Mouse (Mus musculus): ENCODE measurements at regions not wholly inside any gene's neighbourhood (a gene's known extent, or its start where the extent isn't known, plus 50 kb on each side); places are given as distances from the start of the nearest gene placed in this dataset.
"Not testable (repeated sequence)": the region's sequence is repeated elsewhere in the genome, so short reads cannot be mapped to it uniquely, and the experiment has no call there.

- DNase-seq (ENCODE audit: extremely low spot score in 1 of 2, low spot score in 2 of 2): no peak
- intact Hi-C loops (cut with DNase I): no loop called here
Observed at GRCm38 (mm10) chr13:88459474-88460173, 361.6 kb upstream of the Edil3 start.

- DNase-seq (ENCODE audit: extremely low spot score in 1 of 2, low spot score in 2 of 2): no peak
- intact Hi-C loops (cut with DNase I): no loop called here
Observed at GRCm38 (mm10) chr13:88490104-88490503, 331.2 kb upstream of the Edil3 start.

GRCm38 (mm10) chr13:88510850-88511554 is 310.3 kb upstream of the Edil3 start:
- intact Hi-C loops (cut with DNase I): no loop called here
- no peak for DNase-seq (ENCODE audit: extremely low spot score in 1 of 2, low spot score in 2 of 2)

DNA sequence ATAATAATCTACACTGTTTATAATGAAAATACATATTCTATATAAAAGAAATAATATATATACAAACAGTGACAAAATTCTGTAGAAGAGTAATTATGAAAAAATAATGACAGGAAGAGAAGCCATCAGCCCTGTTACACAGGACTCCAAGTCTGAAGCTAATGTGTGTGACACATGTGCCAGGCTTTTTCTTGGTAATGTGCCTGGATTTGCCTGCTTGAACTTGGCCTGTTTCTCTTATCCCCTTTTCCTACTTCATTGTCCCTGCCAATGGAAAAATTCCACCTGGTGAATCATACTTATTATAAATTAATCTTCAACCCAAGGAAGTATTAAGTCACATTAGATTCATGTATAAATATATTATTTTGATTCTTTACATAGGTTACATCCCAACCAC is 286.5 kb upstream of the Edil3 start:
- intact Hi-C loops (cut with DNase I): no loop called here
- DNase-seq (ENCODE audit: extremely low spot score in 1 of 2, low spot score in 2 of 2): no peak

- peak in 1 of 2 experiments; percentile 16 for DNase-seq (ENCODE audit: extremely low spot score in 1 of 2, low spot score in 2 of 2)
- intact Hi-C loops (cut with DNase I): no loop called here
Observed at GRCm38 (mm10) chr13:88554504-88554903, 266.8 kb upstream of the Edil3 start.

- intact Hi-C loops (cut with DNase I): no loop called here
- no peak for DNase-seq (ENCODE audit: extremely low spot score in 1 of 2, low spot score in 2 of 2)
Observed at GRCm38 (mm10) chr13:88564978-88565377, 256.3 kb upstream of the Edil3 start.

DNA sequence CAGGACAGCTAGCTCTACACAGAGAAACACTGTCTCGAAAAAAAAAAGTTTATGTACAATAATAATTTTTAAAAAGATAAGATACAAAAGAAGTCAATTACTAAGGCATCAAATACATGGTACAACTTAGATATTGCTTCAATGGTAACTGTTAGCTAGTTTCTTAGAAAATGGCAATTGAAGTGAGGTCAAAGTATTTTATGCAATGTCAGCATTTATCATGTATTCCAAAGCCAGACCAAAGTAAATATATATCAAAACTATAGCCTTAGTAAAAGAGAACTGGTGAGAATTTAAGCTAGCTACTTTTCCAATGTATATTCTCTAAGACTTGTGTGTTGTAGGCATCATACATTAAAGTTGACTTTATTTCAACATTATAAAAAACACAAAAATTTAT is 219.0 kb upstream of the Edil3 start:
- intact Hi-C loops (cut with DNase I): no loop called here
- DNase-seq (ENCODE audit: extremely low spot score in 1 of 2, low spot score in 2 of 2): no peak

- no peak for DNase-seq (ENCODE audit: extremely low spot score in 1 of 2, low spot score in 2 of 2)
- intact Hi-C loops (cut with DNase I): no loop called here
Observed at GRCm38 (mm10) chr13:88610610-88611009, 210.7 kb upstream of the Edil3 start.

DNA sequence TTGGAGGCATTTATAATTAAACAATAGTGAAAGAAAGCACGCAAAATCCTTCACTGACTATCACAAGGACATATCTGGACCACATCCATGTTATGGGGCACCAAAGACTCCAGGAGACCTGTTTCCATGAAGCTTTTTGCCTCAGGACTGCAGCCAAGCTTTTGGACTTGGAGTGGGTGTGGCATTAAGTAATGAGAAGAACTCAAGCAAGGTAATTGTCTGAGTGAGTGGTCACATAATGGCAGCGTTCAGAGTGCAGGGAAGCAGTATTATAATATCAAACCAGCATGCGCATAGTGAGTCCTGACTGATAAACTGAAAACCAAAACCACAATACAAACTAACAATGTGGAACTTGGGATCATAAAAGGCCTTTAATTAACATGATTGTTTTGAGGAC is 208.0 kb upstream of the Edil3 start:
- DNase-seq (ENCODE audit: extremely low spot score in 1 of 2, low spot score in 2 of 2): no peak
- intact Hi-C loops (cut with DNase I): no loop called here

- intact Hi-C loops (cut with DNase I): no loop called here
Observed at GRCm38 (mm10) chr13:88650135-88650534, 171.1 kb upstream of the Edil3 start.

DNA sequence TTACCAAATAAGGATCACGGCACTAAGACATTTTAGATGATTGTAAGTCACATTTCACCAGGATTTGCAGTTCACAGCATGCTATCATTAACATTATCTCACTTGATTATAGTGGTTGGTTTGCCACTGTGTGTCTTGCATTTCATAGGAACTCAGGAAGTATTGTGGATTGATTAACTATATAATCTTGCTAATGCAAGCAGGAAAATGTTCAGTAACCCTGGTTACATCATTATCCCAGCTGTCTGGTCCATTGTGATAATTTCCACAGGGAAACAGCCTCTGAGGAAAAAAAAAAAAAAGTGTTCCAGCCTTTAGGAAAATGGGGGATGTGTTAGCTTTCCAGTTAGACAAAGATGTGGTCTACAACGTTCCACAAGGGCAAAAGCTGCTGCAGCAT is 170.2 kb upstream of the Edil3 start:
- intact Hi-C loops (cut with DNase I): no loop called here

More at GRCm38 (mm10) chr13:88650135-88650534, 171.1 kb upstream of the Edil3 start:
- no peak for DNase-seq (ENCODE audit: extremely low spot score in 1 of 2, low spot score in 2 of 2)

DNA sequence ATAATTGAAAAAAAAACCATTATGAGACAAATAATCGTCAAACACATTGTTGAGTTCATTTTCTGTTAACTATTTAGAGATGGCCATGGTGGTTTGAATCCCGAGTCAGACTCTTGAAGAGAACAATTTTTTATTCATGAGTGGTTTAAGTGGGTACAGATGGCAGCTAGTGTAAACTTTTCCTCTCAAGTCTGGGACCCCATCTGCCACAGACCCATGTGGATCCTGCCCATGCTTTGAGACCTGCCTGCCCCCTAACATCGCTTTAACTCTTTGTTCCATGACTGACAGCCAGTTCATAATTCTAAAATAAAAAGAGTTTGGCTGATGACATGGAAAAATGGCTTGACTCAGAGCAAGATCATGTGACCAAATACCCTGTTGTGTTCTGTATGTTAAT is 166.2 kb upstream of the Edil3 start:
- no peak for DNase-seq (ENCODE audit: extremely low spot score in 1 of 2, low spot score in 2 of 2)
- intact Hi-C loops (cut with DNase I): no loop called here

More for the DNA sequence above, 170.2 kb upstream of the Edil3 start:
- no peak for DNase-seq (ENCODE audit: extremely low spot score in 1 of 2, low spot score in 2 of 2)

- intact Hi-C loops (cut with DNase I): no loop called here
- no peak for DNase-seq (ENCODE audit: extremely low spot score in 1 of 2, low spot score in 2 of 2)
Observed at GRCm38 (mm10) chr13:88675835-88676234, 145.4 kb upstream of the Edil3 start.

GRCm38 (mm10) chr13:88704526-88704925 is 116.7 kb upstream of the Edil3 start:
- intact Hi-C loops (cut with DNase I): no loop called here
- DNase-seq (ENCODE audit: extremely low spot score in 1 of 2, low spot score in 2 of 2): no peak

- DNase-seq (ENCODE audit: extremely low spot score in 1 of 2, low spot score in 2 of 2); intact Hi-C loops (cut with DNase I): not testable (repeated sequence)
Observed at GRCm38 (mm10) chr13:88729626-88730025, 91.6 kb upstream of the Edil3 start.

DNA sequence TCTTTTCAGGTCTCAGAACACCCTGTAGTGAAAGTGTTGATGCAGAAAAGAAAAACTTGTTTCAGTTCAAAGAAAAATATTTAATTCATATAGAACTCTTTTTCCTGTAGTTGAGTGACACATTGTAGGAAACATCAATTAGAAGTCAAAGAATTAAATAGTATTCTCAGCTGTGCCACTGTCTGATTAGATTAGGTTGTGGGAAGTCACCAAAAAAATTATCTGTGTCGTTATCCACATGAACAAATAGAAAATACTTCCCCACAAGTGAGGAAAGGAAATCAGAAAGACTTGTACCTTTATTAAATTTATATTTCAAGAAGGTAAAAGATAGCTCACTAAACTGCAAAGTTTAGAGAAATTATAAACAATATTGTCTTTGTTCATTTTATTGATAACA is 71.4 kb upstream of the Edil3 start:
- intact Hi-C loops (cut with DNase I): no loop called here
- DNase-seq (ENCODE audit: extremely low spot score in 1 of 2, low spot score in 2 of 2): no peak

Data from left cerebral cortex, postnatal 10 days (tissue).